Mouse (Mus musculus) neural tube, embryonic 14.5 days (tissue): ENCODE data around the gene Vmn1r195. TPM values are rescaled to one million over a fixed set of nuclear protein-coding genes. Genes with fewer than 3 reads are reported as not detected.

Source experiments
- ATAC-seq: fragments of 200-750 bp; cut with Nextera tagmentation; 2 replicates; pipeline ENCODE4 v1.8.0; 2017; ENCODE audit warnings: low read depth, mild to moderate bottlenecking, moderate TSS enrichment, moderate library complexity
- H3K27ac ChIP-seq: fragments of 300-500 bp; sonication (generic); 2 replicates; pipeline ENCODE4 v1.5.1; 2014; ENCODE audit warnings: low read depth, mild to moderate bottlenecking, control low read depth, low read length, moderate library complexity, mixed read lengths
- H3K27me3 ChIP-seq: fragments of 300-500 bp; sonication (generic); 2 replicates; pipeline ENCODE4 v1.6.1; 2014; ENCODE audit warnings: low read length; ENCODE audit not compliant: control insufficient read depth, insufficient read depth
- H3K36me3 ChIP-seq: fragments of 300-500 bp; sonication (generic); 2 replicates; pipeline ENCODE4 v1.6.1; 2014; ENCODE audit warnings: low read length, mixed read lengths; ENCODE audit not compliant: control insufficient read depth, insufficient read depth
- H3K4me1 ChIP-seq: fragments of 300-500 bp; sonication (generic); 2 replicates; pipeline ENCODE4 v1.6.1; 2014; ENCODE audit warnings: low read length; ENCODE audit not compliant: control insufficient read depth, insufficient read depth
- H3K4me2 ChIP-seq: fragments of 300-500 bp; sonication (generic); 2 replicates; pipeline ENCODE4 v1.6.1; 2014; ENCODE audit warnings: mild to moderate bottlenecking, low read depth, low read length, control low read depth
- H3K4me3 ChIP-seq: fragments of 300-500 bp; sonication (generic); 2 replicates; pipeline ENCODE4 v1.5.1; 2014; ENCODE audit warnings: low read depth, low read length, control low read depth, mixed read lengths
- H3K9ac ChIP-seq: fragments of 300-500 bp; sonication (generic); replicated peaks from 2 replicates; pipeline ENCODE4 v1.6.1; 2014; ENCODE audit warnings: low read depth, mild to moderate bottlenecking, control low read depth, low read length, mixed read lengths
- H3K9me3 ChIP-seq: fragments of 300-500 bp; sonication (generic); 2 replicates; pipeline ENCODE4 v1.6.1; 2016; ENCODE audit warnings: low read length; ENCODE audit not compliant: control insufficient read depth
- polyA plus RNA-seq: library from polyadenylated mRNA; unstranded; fragments of >200 nt; fragmentation: Nextera tagmentation; extraction: Ambion mirVana; gene quantifications from 2 replicates; pipeline ENCODE4 v1.2.1, GENCODE M21; 2014

The Vmn1r195 gene
- polyA plus RNA-seq, 1 experiment from 2014 or later, result not detected

GRCm38 (mm10) chr13:22320091-22320490 lies 49.8 kb downstream of the Vmn1r195 start:
- H3K9me3 ChIP-seq, result no peaks in the 10 kb centered on the region
- ATAC-seq, result no peak
- no peak overlapping the region for H3K4me3 ChIP-seq
- H3K36me3 ChIP-seq, result no peaks in the 10 kb centered on the region
- H3K9ac ChIP-seq, result no peak overlapping the region
- H3K27ac ChIP-seq, result no peak overlapping the region
- no peaks in the 10 kb centered on the region for H3K4me1 ChIP-seq
- no peak overlapping the region for H3K4me2 ChIP-seq
- H3K27me3 ChIP-seq, result no peaks in the 10 kb centered on the region

- no peak for ATAC-seq
- Histone ChIP-seq H3K4me3 (no peak within 1 kb of the TSS), H3K4me1 (no peaks in the 10 kb centered on the region), H3K9me3 (no peaks in the 10 kb centered on the region), H3K9ac (no peak within 1 kb of the TSS), H3K27me3 (no peaks in the 10 kb centered on the region), H3K4me2 (no peak within 1 kb of the TSS), H3K27ac (no peak within 1 kb of the TSS), H3K36me3 (no peaks in the 10 kb centered on the region)
These were observed 54.0 kb downstream of the Vmn1r195 start, which contains the start of gene Vmn1r197 for GRCm38 (mm10) chr13:22324289-22324688. Gene Vmn1r197 (plus strand): TSS chr13:22324589.

Other genes with a start within 250 kb of the Vmn1r195 start
- not detected in 2 replicates for gene Hist1h2ah, start 235.0 kb upstream of the Vmn1r195 start, polyA plus RNA-seq
- 0.98 TPM in 1 of 2 replicates, not detected in the other for gene Hist1h2bk, start 234.7 kb upstream of the Vmn1r195 start, polyA plus RNA-seq
- 5.7 and 5.8 TPM in 2 replicates for gene Hist1h4i, start 229.2 kb upstream of the Vmn1r195 start, polyA plus RNA-seq
- gene Hist1h2ag, start 227.6 kb upstream of the Vmn1r195 start, polyA plus RNA-seq, result 2.9 and 3.8 TPM in 2 replicates
- gene Hist1h2bj, start 227.3 kb upstream of the Vmn1r195 start, polyA plus RNA-seq, result 1.4 and 1.9 TPM in 2 replicates
- gene Vmn1r188, start 186.1 kb upstream of the Vmn1r195 start, polyA plus RNA-seq, result not detected in 2 replicates
- gene Vmn1r189, start 164.7 kb upstream of the Vmn1r195 start, polyA plus RNA-seq, result not detected in 2 replicates
- gene Vmn1r191, start 86.6 kb upstream of the Vmn1r195 start, polyA plus RNA-seq, result not detected in 2 replicates
- gene Vmn1r192, start 79.4 kb upstream of the Vmn1r195 start, polyA plus RNA-seq, result not detected in 2 replicates
- gene Vmn1r193, start 47.4 kb upstream of the Vmn1r195 start, polyA plus RNA-seq, result 0.15 TPM in 1 of 2 replicates, not detected in the other
- gene Vmn1r194, start 26.3 kb upstream of the Vmn1r195 start, polyA plus RNA-seq, result not detected in 2 replicates
- not detected in 2 replicates for gene Vmn1r196, start 19.4 kb downstream of the Vmn1r195 start, polyA plus RNA-seq
- gene Vmn1r197, start 54.1 kb downstream of the Vmn1r195 start, polyA plus RNA-seq, result not detected in 2 replicates
- gene Vmn1r198, start 79.8 kb downstream of the Vmn1r195 start, polyA plus RNA-seq, result not detected in 2 replicates
- not detected in 2 replicates for gene Vmn1r199, start 109.3 kb downstream of the Vmn1r195 start, polyA plus RNA-seq
- not detected in 2 replicates for gene Vmn1r200, start 119.9 kb downstream of the Vmn1r195 start, polyA plus RNA-seq
- not detected in 2 replicates for gene Vmn1r201, start 201.4 kb downstream of the Vmn1r195 start, polyA plus RNA-seq
- gene Vmn1r202, start 234.9 kb downstream of the Vmn1r195 start, polyA plus RNA-seq, result not detected in 2 replicates
- gene Vmn1r203, start 247.6 kb downstream of the Vmn1r195 start, polyA plus RNA-seq, result not detected in 2 replicates